Comparison of ENCODE assay signal across 29 mouse cellular contexts in genomic region chr4:155593780-155594179, GRCm38 (mm10). TPM values are rescaled to one million over a fixed set of nuclear protein-coding genes. Genes with fewer than 3 reads are reported as not detected.
"Had no signal": no experiment of that assay in that cellular context is flagged by ENCODE, and none has a peak within 500 bp of the region (broad histone marks: within the 10 kb centered on the region; RNA-seq: fewer than 3 reads in every experiment).

No protein-coding gene starts in this region.

- H3K27me3 ChIP-seq: limb, embryonic 12.5 days; limb, embryonic 15.5 days; megakaryocyte, embryonic 14.5 days; midbrain, embryonic 13.5 days; neural tube, embryonic 12.5 days; neural tube, embryonic 15.5 days; stomach, embryonic 15.5 days had no signal

- H3K4me3 ChIP-seq: left cerebral cortex, adult 2 months; limb, embryonic 12.5 days; limb, embryonic 15.5 days; megakaryocyte, embryonic 14.5 days; midbrain, embryonic 10.5 days; midbrain, embryonic 13.5 days; neural tube, embryonic 12.5 days; neural tube, embryonic 15.5 days; stomach, embryonic 15.5 days had no signal

- H3K4me2 ChIP-seq: limb, embryonic 12.5 days; limb, embryonic 15.5 days; liver, embryonic 11.5 days; midbrain, embryonic 13.5 days; neural tube, embryonic 12.5 days; neural tube, embryonic 15.5 days; stomach, embryonic 15.5 days had no signal

- ATAC-seq: intestine, embryonic 16.5 days; liver, postnatal 0 days; midbrain, embryonic 13.5 days had no signal

- H3K27ac ChIP-seq: left cerebral cortex, adult 2 months; limb, embryonic 12.5 days; limb, embryonic 15.5 days; liver, embryonic 14.5 days; midbrain, embryonic 10.5 days; midbrain, embryonic 13.5 days; neural tube, embryonic 12.5 days; neural tube, embryonic 15.5 days; stomach, embryonic 15.5 days had no signal

- H3K4me1 ChIP-seq: limb, embryonic 12.5 days; midbrain, embryonic 10.5 days; midbrain, embryonic 13.5 days; neural tube, embryonic 12.5 days; neural tube, embryonic 15.5 days; stomach, embryonic 15.5 days had no signal

- DNase-seq: kidney, adult 18-20 months; kidney, adult 9 months; kidney, postnatal 14 days; kidney, postnatal 4 days; left cerebral cortex, postnatal 4 days; liver, postnatal 0 days; retina, postnatal 1 day; right cerebral cortex, postnatal 25 days; spleen, adult 18-20 months; thymus, postnatal 36 days had no signal

- H3K9ac ChIP-seq: limb, embryonic 12.5 days; limb, embryonic 15.5 days; liver, embryonic 14.5 days; liver, postnatal 0 days; midbrain, embryonic 13.5 days; neural tube, embryonic 12.5 days; neural tube, embryonic 15.5 days; stomach, embryonic 15.5 days had no signal

- H3K9me3 ChIP-seq: limb, embryonic 12.5 days; limb, embryonic 15.5 days; megakaryocyte, embryonic 14.5 days; midbrain, embryonic 13.5 days; neural tube, embryonic 12.5 days; neural tube, embryonic 15.5 days; stomach, embryonic 15.5 days had no signal

RNA-seq across cellular contexts. Expression of gene Gm10563, which starts 51.4 kb away (rescaled TPM):
- total RNA-seq: layer of hippocampus, adult 18-20 months; layer of hippocampus, postnatal 25 days; left cerebral cortex, adult 2 months; left cerebral cortex, postnatal 10 days; left cerebral cortex, postnatal 4 days had no signal
- polyA plus RNA-seq: intestine, embryonic 16.5 days; kidney, embryonic 16.5 days; limb, embryonic 12.5 days; limb, embryonic 15.5 days; liver, embryonic 11.5 days; liver, embryonic 14.5 days; liver, postnatal 0 days; lung, embryonic 16.5 days; midbrain, embryonic 10.5 days; midbrain, embryonic 13.5 days; neural tube, embryonic 12.5 days; neural tube, embryonic 15.5 days; stomach, embryonic 15.5 days; thymus, postnatal 0 days; urinary bladder, adult 2 months had no signal
